Mouse (Mus musculus) layer of hippocampus, postnatal 10 days (tissue): Measurements from ENCODE around the gene Tgif1. TPM values are rescaled to one million over a fixed set of nuclear protein-coding genes. Genes with fewer than 3 reads are reported as not detected.
"Not testable (repeated sequence)": the region's sequence is repeated elsewhere in the genome, so short reads cannot be mapped to it uniquely, and the experiment has no call there.

ENCODE experiments used
- DNase-seq, 2 experiments: peaks; one replicate each; pipeline ENCODE4 v3.0.0; 2021; ENCODE audit warnings: low spot score in 2 of 2
- total RNA-seq, 2 experiments: library from RNA; stranded (reverse); gene quantifications; 2 replicates each; pipeline ENCODE4 v1.2.3; 2021

Gene Tgif1
- total RNA-seq, 2 experiments from 2014 or later: 2.6 to 3.9 TPM

DNA sequence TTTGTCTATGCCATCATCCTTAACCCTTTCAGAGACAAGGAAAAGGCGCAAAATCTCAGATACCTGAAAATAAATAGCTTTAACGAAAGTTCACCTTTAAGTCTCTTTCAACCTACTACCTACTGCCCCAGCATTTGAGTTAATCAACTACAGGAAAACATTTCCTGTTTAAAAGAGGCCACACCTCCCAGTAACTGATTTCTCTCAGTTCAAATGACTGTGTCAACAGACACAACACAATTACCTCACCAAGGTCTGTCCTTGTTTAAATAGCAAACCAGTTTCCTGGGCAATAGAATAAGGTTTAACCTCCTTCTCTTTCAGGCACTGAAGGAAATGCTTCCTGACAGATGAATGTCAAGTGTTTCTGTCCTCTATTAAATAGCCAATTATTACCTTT is 7.8 kb downstream of the Tgif1 start:
- no peak for DNase-seq

DNA sequence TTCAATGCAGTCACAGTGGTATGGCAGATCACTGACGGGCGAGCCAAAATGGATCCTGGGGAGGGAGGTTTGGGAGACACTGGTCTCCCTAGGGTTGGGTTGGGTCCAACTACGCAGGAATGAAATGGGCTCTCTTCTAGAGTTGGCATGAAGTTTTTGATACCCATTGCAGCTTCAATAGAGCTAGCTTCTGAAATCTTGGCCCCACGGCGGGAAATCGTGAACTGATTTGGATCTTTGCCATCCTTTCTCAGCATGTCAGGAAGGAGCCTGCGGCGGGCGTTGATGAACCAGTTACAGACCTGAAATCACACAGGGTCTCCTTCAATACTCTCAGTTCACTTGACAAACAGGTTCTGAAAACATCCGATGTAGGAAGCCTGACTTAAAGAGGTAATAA is 8.4 kb downstream of the Tgif1 start:
- DNase-seq: peak in 1 of 2 experiments; percentile 18

DNA sequence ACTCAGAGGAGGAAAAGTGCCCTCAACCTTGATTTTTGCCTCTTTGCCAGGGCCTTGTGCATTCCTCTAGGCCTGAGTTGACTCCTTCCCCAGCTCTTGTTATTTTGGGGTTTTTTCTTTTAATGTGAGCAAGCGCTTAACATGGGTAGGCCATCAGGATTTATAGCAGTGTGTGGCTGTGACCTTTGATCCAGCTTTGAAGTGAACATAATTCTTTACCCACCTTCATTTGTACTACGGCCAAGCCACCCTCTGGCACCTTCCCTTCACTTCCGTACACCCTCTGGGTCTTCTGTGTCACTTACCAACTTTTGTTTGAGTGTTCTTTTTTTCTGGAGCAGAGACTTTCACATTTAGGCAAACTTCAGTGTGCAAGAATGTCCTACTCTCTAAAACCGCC is 10.1 kb downstream of the Tgif1 start:
- DNase-seq: no peak

DNA sequence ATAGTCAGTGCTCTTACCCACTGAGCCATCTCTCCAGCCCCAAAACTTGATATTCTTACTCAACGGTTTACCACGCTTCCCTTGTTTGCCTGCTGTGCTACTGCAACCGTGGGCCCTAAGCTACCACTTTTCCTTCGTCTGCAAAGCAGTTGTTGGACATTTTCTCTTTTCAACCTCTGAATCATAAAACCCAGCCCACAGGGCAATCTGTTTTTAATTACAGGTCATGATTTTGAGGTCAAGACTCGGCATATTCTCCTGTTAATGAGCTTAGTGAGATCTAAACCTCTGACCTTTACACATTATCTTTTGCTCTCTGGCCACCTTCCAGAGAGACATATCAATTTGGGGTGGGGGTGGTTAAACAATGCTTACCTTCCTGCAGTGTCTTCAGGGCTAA is 14.8 kb downstream of the Tgif1 start:
- DNase-seq: no peak

DNA sequence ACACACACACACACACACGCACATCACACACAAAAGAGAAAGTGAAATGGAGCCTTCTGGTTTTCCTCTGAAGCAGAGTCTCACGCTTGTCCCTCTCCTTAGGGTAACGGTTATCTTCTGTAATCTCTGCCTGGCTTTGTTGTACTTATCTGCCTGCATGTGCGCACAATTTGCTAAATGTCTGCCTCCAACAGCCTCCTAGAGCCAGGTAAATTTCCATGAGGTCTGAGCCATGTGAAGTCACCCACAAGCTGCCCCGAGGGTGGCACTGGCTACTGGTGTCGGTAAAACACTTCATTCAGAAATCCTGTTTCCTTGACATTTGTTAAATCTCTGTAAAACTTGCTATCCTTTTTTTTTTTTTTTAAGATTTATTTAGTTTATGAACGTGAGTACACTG is 15.3 kb downstream of the Tgif1 start:
- no peak for DNase-seq

DNA sequence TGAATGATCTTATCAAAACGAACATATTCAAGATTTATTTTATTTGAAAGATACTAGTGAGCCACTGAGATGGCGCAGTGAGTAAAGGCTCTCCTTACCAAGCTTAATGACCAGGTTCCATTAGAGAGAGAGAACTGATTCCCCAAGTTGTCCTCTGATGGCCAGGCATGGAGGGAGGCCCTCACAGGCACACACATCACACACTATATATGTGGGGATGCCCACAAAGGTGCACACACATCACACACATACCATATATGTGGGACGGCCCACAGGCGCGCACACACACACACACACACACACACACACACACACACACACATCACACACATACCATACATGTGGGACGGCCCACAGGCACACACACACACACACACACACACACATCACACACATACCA is 15.9 kb downstream of the Tgif1 start:
- not testable (repeated sequence) for DNase-seq

DNA sequence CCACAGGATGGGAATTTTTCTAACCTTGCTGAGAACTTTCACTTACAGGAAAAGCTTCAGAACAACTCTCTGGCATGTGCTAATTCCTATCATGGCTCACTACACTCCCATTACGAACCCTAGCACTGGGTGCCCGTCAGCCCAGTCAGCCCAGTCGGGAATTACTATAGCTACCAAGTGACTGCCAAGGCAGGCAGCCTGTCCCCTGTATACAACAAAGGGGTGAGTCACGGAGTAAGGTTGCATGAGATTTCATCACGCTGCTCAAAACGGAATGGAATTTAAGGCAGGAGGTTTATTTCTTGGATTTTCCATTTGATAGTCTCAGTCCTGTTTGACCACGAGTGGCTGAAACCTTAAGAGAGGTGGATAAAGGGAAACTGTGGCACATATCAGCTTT is 16.5 kb downstream of the Tgif1 start:
- DNase-seq: no peak

DNA sequence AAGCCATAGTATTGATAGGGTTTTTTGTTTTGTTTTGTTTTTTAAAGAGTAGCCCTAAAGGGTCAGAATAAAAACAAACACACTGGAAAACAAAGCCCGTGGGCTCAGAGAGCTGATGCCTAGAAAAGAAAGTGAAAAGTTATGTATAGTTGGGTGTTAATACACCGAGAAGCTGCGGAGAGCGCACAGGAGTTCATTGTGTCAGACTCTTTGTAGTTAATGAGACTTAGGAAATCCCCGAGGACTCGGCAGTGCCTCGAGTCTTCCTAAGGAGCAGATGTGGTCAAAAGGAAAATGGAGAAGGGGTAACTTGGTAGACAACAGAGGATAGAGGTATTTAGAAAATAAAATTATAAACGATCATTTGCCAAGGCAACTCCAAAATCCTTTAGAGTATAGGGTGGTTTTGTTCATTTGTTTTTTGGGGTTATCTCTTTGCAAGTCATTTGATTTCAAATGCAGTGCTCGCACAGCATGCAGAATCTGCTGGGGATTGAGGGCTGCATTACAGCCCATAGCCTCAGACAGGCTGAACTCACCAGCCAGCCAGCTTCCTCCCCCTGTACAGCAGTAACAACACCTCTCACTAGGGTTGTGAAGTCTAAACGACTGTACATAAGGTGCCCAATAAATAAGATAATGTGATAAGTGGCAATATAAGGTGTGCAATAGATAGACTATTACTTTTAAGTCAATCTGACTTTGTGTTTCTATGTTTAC is 18.1 kb downstream of the Tgif1 start:
- no peak for DNase-seq

DNA sequence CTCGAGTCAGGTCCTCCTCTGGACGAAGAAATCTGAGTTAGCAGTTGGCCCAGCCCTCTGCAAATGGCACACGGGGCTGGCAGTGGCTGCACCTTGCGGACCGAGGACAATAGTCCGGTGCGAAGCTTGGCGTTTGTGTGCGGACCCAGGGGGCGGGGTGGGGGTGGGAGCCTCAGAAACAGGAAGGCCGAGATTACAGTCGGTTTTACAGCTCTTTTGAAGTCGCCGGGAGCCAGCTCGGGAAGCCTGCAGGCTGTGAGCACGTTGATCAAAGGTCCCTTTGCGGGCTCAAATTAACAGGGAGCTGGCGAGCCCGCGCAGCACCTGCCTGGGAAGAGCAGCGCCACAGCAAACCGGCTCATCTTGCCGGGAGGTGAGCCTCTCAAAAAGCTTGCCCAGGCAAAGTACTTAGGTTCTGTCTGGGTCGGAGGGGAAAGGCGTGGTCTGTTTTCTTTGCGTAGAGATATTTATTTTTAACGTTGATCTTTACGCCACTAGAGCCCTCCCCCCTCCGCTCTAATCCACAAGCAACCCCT is 18.8 kb downstream of the Tgif1 start:
- no peak for DNase-seq

DNA sequence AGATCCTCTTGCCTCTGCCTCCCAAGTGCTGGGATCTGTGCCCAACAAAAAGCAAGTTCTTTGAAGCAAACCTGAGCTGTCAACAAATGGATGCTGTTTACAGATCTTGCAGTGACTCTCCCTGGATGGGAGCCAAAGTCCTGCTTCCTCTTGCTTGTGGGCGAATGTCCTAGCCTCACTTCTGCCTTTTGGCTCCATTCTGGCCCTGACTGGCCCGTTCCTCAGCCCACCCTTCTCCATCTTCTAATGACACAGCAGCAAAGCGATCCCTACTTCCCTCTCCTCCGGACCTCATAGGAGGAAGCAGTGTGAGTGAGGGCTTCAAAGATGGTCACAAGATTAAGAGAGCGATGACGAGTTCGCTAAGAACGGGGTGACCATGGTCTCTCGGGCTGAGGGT is 20.8 kb downstream of the Tgif1 start:
- peak in 1 of 2 experiments; percentile 43 for DNase-seq

DNA sequence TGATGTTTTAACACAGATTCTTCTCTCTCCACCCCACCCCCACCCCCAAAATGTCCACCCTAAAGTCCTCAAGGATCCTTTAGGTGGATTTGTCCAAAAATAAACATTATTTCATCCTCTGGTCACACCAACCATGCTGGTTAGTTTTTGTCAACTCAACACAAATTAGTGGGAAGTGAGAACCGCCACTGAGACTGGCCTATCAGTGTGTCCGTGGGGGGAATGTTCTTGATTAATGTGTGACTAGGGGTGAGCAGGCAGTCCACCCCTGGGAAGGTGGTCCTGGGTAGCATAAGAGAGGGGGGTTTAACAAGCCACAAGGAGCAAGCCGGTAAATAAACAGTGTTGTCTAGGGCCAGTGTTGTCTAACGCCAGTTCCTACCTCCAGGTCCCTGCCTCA is 21.8 kb downstream of the Tgif1 start:
- no peak for DNase-seq

DNA sequence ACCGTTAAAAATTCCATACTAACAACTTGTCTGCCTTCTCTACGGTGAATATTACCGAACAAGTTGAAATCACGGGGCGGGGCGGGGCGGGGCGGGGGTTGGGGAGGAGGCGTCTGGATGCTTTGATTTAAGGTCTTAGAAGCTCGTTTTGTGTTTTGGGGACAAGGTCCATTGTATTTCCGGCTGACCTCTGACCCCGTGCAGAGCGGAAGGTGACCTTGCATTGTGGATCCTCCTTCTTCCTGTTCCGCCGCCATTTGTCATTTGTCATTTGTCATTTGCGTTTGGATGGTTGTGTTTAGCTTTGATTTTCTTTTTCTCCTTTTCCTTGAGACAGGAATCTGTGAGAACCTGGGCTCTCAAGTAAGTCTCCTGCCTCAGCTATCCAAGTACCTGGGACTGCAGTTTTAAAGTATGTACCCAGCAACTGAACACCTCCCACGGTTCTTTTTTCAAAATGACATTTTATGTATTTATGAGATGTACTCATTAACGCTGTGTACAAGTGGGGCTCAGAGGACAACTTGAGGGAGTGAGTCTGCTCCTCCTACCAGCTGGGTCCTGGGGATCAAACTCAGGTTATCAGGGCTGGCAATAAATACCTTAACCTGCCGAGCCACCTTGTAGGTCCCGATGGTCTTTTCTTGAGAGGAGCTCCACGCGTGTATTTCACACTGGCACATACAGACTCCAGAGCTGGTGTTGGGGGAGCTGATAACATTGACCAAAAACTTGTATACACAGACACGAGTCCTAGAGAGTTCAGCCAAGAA is 23.2 kb downstream of the Tgif1 start:
- no peak for DNase-seq

DNA sequence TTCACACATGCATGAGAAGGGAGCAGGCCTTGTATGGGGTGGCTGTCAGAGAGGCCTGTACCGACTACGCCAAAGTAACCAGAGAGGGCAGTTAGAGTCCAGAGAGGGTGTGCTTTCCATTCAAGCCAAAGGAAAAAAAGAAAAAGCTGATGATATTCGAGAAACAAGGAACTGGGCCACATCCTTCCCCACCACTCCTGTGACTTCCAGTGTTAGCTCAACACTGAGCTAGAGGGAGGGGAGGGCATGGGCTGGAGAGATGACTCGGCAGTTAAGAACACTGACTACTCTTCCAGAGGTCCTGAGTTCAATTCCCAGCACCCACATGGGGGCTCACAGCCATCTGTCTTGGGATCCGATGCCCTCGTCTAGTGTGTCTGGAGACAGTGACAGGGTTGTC is 24.1 kb downstream of the Tgif1 start:
- no peak for DNase-seq

DNA sequence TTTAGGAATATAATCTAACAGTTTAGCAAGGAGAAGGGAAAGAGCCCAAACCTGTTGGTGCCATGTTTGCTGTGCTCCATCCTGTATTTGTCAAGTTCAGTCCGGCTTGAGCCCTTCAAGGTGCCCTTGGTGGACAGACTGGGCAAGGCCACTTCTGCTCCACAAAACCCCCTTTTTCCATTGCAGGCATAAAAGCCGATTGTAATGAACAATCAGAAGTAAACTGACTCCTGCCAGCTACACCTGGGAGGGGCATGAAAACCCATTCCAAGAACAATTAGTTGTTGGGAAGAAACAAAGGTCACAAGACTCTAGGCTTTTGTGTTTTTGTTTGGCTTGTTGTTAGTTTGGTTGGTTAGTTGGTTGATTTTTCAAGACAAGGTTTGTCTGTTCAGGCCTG is 24.8 kb downstream of the Tgif1 start:
- no peak for DNase-seq

DNA sequence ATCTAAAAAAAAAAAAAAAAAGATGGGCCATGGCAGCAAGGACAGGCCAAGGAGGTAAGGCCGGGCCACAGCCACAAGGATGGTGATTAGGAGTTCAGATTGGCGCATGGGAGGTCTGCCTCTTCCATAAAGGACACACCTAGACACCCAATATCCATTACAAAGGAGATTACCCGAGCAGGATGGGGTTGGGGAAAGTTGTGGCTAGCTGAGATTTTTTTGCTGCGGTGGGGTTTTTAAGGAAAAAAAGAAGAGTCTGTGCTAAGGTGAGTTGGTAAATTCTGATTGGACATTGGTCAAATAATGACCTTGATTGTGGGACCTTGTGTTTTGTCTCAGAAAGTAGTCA is 25.2 kb downstream of the Tgif1 start:
- no peak for DNase-seq

DNA sequence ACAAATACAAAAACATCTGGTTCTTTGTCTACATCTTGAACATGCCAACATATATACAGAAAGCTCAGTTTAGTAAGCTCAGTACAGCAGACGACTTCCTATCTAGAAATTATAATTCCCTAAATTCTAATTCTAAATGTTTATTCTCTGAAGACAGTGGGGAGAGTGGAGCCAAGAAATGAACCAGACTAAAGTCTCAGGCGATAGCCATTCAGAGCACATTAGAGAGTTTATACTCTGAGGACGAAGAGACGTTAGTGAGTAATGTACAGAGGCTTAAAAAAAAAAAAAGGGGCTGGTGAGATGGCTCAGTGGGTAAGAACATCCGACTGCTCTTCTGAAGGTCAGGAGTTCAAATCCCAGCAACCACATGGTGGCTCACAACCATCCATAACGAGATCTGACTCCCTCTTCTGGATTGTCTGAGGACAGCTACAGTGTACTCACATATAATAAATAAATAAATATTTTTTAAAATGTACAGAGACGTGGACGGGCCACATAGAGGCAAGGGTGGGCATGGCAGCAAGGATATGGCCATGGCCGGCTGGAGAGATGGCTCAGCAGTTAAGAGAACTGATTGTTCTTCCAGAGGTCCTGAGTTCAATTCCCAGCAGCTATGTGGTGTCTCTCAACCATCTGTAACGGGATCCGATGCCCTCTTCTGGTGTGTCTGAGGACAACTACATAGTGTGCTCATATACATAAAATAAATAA is 25.7 kb downstream of the Tgif1 start:
- DNase-seq: not testable (repeated sequence)

DNA sequence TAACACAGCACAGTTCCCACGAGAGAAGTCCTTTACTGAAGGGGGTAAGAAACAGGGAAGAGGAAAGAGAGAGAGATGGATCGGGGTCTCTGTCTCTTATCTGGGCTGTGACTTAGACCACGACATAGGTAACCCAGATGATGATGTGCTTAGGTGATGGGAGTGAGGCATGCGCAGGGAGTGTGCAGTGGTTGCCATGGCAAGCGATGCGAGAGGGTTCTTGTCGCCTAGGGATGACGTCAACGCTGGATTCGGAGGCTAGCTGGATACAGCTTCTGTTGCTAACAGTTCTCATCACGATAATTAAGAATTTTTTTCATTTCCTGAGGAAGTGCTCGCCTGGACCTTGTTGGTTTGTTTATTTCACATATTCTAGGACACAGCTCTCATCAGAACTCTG is 27.1 kb downstream of the Tgif1 start:
- peak; percentile 65 for DNase-seq

DNA sequence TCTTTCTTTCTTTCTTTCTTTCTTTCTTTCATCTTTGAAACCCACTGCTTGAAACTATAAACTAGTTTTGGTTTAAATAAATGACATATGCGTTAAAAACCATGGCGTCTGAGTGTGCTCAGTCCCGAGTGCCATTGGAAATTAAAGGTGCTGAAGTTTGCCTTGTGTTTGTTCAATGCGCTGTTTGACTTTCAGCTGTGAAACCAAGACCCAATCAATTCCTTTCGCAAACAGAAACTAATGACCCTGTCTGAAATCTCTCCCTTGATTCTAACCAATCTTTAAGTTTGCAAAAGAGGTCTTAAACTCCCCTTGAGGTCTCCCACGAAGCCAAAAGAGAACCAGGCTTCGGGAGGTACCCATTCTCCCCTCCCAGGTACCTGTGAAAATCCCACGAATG is 30.3 kb downstream of the Tgif1 start:
- DNase-seq: no peak

DNA sequence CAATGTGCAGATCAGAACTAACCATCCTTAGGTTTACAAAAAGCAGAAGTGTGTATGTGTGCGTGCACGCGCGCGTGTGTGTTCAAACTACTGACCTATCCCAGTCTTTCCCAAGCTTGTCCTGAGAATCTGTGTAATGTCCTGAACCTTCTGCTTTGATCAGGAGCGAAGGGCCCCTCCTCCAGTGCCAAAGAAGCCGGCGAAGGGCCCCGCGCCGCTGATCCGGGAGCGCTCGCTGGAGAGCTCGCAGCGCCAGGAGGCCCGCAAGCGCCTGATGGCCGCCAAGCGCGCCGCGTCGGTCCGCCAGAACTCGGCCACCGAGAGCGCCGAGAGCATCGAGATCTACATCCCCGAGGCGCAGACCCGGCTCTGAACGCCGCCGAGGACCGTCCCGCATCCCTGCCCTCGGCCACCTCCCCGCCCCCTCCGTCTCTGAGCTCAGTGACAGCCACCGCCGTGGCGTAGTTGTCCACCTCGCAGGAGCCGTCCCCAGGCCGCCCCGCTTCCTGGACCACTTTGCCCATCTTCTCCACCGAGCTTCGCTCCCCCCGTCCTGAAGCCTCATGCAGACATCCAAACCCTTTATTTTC is 35.4 kb downstream of the Tgif1 start:
- peak in 1 of 2 experiments; percentile 26 for DNase-seq

DNA sequence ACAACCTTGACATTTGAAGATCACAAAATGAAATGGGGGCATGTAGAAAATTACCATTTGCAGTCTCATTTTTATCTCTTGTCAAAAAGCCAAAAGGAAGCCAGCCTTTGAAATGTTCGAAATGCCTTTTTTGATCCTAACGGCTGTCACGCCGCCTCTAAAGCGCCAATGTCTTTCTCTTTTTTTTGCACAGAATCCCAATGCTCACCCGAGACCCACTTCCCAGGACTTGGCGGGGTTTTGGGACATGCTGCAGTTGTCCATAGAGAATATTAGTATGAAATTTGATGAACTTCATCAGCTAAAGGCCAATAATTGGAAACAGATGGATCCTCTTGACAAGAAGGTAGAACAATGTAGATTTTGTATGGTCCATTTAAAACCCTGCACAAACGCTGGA is 38.3 kb downstream of the Tgif1 start:
- no peak for DNase-seq

DNA sequence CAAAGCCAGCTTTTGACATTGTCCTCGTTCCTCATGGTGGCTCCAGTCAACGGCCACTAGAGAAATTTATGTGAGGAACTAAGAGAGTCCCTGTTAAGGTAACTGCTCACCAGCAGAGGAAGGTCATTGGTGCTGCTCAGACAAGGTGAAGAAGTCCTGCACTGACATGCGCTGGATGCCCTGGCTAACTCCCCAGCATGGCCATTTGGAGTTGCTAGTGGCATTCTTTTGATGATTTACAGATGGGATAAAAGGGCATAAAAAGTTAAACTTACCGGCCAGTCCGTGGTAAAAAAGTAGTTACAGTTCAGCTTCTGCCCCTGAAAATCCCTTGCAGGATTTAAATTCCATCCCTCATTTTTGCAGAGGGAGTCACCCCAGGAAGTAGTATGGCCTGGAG is 42.6 kb downstream of the Tgif1 start:
- no peak for DNase-seq

DNA sequence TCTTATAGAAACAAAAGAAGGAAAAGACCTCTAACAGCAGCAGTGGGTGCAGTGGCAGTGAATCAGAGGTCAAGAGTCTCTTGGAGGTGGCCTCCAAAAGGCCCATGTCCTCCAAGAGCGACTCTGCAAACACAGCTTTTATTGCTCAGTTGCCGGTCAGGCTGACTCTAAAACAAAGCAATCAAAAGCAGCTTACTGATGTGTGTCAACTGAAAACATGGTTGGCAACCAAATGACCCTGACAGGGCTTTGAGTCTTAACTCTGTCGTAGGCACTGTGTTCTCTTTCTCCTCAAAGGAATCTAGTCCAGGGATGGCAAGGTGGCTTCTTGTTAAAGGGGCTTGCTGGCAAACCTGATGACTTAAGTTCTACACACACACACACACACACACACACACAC is 43.6 kb downstream of the Tgif1 start:
- DNase-seq: no peak
